Mouse (Mus musculus) liver, adult 2 months (tissue): Measurements from ENCODE around the gene Olfr594.
"Not testable (repeated sequence)": the region's sequence is repeated elsewhere in the genome, so short reads cannot be mapped to it uniquely, and the experiment has no call there.

ENCODE experiments used
- CTCF ChIP-seq: fragments of 200-500 bp; IDR thresholded peaks from 2 replicates; pipeline ENCODE4 v1.5.1; 2011; ENCODE audit warnings: low read depth, low read length, control low read depth
- POLR2A ChIP-seq: fragments of 200-500 bp; IDR thresholded peaks from 2 replicates; pipeline ENCODE4 v1.6.1; 2011; ENCODE audit warnings: low read length, control low read depth; ENCODE audit not compliant: insufficient read depth; ENCODE audit errors: extremely low read depth

DNA sequence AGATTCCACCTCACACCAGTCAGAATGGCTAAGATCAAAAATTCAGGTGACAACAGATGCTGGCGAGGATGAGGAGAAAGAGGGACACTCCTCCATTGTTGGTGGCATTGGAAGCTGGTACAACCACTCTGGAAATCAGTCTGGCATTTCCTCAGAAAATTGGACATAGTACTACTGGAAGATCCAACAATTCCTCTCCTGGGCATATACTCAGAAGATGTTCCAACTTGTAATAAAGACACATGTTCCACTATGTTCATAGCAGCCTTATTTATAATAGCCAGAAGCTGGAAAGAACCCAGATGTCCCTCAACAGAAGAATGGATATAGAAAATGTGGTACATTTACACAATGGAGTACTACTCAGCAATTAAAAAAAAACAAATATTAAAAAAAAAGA is 32.3 kb upstream of the Olfr594 start, which contains the start of gene Olfr592:
- not testable (repeated sequence) for TF ChIP-seq POLR2A, CTCF
